Mouse (Mus musculus) MEL (cell line): ENCODE results near the gene Comp. TPM values are rescaled to one million over a fixed set of nuclear protein-coding genes. Genes with fewer than 3 reads are reported as not detected.
A peak's percentile ranks its signal among the peaks of the same experiment; 100 is the strongest.

Experiments used
- DNase-seq: peaks from one replicate; pipeline ENCODE4 v3.0.0; 2011; ENCODE audit warnings: low read depth, low spot score
- H3K27ac ChIP-seq: 2 replicates; pipeline ENCODE4 v1.5.1; 2012; ENCODE audit warnings: low read depth, mild to moderate bottlenecking, control low read depth, low read length, moderate library complexity; ENCODE audit not compliant: control insufficient read depth
- H3K27me3 ChIP-seq, 2 experiments: fragments of 150-350 bp in 1 of 2; sonication (generic) in 1 of 2; 2 replicates each; pipeline ENCODE4 v1.6.1; 2012; ENCODE audit warnings: low read length in 2 of 2, mild to moderate bottlenecking in 2 of 2, improper control_type of control experiment in 1 of 2, moderate library complexity in 1 of 2; ENCODE audit not compliant: insufficient read depth in 2 of 2, control insufficient read depth in 1 of 2
- H3K36me3 ChIP-seq, 2 experiments: 2 replicates each; pipeline ENCODE4 v1.6.1; 2012 to 2014; ENCODE audit warnings: low read length in 2 of 2, improper control_type of control experiment in 1 of 2, inconsistent platforms in 1 of 2, mild to moderate bottlenecking in 1 of 2; ENCODE audit not compliant: insufficient read depth in 2 of 2, control insufficient read depth in 1 of 2
- H3K4me1 ChIP-seq, 2 experiments: fragments of 150-350 bp in 1 of 2; sonication (generic) in 1 of 2; 2 replicates each; pipeline ENCODE4 v1.6.1; 2012; ENCODE audit warnings: low read length in 2 of 2, improper control_type of control experiment in 1 of 2, mild to moderate bottlenecking in 1 of 2; ENCODE audit not compliant: insufficient read depth in 2 of 2, control insufficient read depth in 1 of 2
- H3K4me3 ChIP-seq, 2 experiments: fragments of 150-350 bp in 1 of 2; sonication (generic) in 1 of 2; 2 replicates each; pipeline ENCODE4 v1.5.1; 2012; ENCODE audit warnings: low read depth in 2 of 2, low read length in 2 of 2, mild to moderate bottlenecking in 2 of 2, moderate library complexity in 2 of 2, control low read depth in 1 of 2, improper control_type of control experiment in 1 of 2; ENCODE audit not compliant: control insufficient read depth in 1 of 2, insufficient read depth in 1 of 2
- H3K79me2 ChIP-seq: 2 replicates; pipeline ENCODE4 v1.6.1; 2012; ENCODE audit warnings: mild to moderate bottlenecking, low read length, moderate library complexity; ENCODE audit not compliant: control insufficient read depth, poor library complexity, insufficient read depth
- H3K9ac ChIP-seq: 2 replicates; pipeline ENCODE4 v1.6.1; 2012; ENCODE audit warnings: low read depth, mild to moderate bottlenecking, control low read depth, low read length, moderate library complexity; ENCODE audit not compliant: control insufficient read depth, poor library complexity, severe bottlenecking
- H3K9me3 ChIP-seq: fragments of 150-350 bp; sonication (generic); replicated peaks from 2 replicates; pipeline ENCODE4 v1.6.1; 2012; ENCODE audit warnings: mild to moderate bottlenecking, low read length, improper control_type of control experiment, moderate library complexity; ENCODE audit not compliant: insufficient read depth
- BHLHE40 ChIP-seq: IDR thresholded peaks from 2 replicates; pipeline ENCODE4 v1.6.1; 2012; ENCODE audit warnings: low read depth, mild to moderate bottlenecking, inconsistent platforms, low read length, improper control_type of control experiment, borderline replicate concordance
- CHD1 ChIP-seq: IDR thresholded peaks from 2 replicates; pipeline ENCODE4 v1.6.1; 2012; ENCODE audit warnings: low read depth, mild to moderate bottlenecking, inconsistent platforms, low read length, improper control_type of control experiment
- CHD2 ChIP-seq: IDR thresholded peaks from 2 replicates; pipeline ENCODE4 v1.6.1; 2011; ENCODE audit warnings: low read length, improper control_type of control experiment
- CTCF ChIP-seq, 3 experiments: IDR thresholded peaks in 2 of 3; conservative IDR thresholded peaks in 1 of 3; 2 replicates each; pipeline ENCODE4 v1.5.1; 2011 to 2012; ENCODE audit warnings: low read length in 3 of 3, low read depth in 2 of 3, mild to moderate bottlenecking in 2 of 3, improper control_type of control experiment in 1 of 3, inconsistent platforms in 1 of 3, mixed read lengths in 1 of 3, moderate library complexity in 1 of 3; ENCODE audit not compliant: control insufficient read depth in 1 of 3, insufficient read depth in 1 of 3, poor library complexity in 1 of 3, severe bottlenecking in 1 of 3
- E2F4 ChIP-seq: IDR thresholded peaks from 2 replicates; pipeline ENCODE4 v1.6.1; 2011; ENCODE audit warnings: low read depth, low read length, improper control_type of control experiment, borderline replicate concordance
- ELF1 ChIP-seq: IDR thresholded peaks from 2 replicates; pipeline ENCODE4 v1.6.1; 2014; ENCODE audit warnings: low read depth, mild to moderate bottlenecking, inconsistent platforms, low read length, improper control_type of control experiment, moderate library complexity
- EP300 ChIP-seq, 2 experiments: IDR thresholded peaks; 2 replicates each; pipeline ENCODE4 v1.6.1; 2011; ENCODE audit warnings: improper control_type of control experiment in 2 of 2, low read length in 2 of 2, low read depth in 1 of 2, mild to moderate bottlenecking in 1 of 2
- GATA1 ChIP-seq: IDR thresholded peaks from 2 replicates; pipeline ENCODE4 v1.6.1; 2011; ENCODE audit warnings: low read depth, low read length, improper control_type of control experiment
- KAT2A ChIP-seq: conservative IDR thresholded peaks from 2 replicates; pipeline ENCODE4 v1.6.1; 2012; ENCODE audit warnings: low read depth, low read length, improper control_type of control experiment, inconsistent platforms
- MAFK ChIP-seq: IDR thresholded peaks from 2 replicates; pipeline ENCODE4 v1.6.1; 2011; ENCODE audit warnings: low read depth, mild to moderate bottlenecking, low read length, improper control_type of control experiment, borderline replicate concordance
- MAX ChIP-seq: IDR thresholded peaks from 2 replicates; pipeline ENCODE4 v1.6.1; 2011; ENCODE audit warnings: low read length, improper control_type of control experiment
- MAZ ChIP-seq: IDR thresholded peaks from 2 replicates; pipeline ENCODE4 v1.6.1; 2012; ENCODE audit warnings: low read depth, mild to moderate bottlenecking, inconsistent platforms, low read length, improper control_type of control experiment
- MXI1 ChIP-seq: IDR thresholded peaks from 2 replicates; pipeline ENCODE4 v1.6.1; 2011; ENCODE audit warnings: mild to moderate bottlenecking, low read depth, low read length, improper control_type of control experiment
- MYB ChIP-seq: IDR thresholded peaks from 2 replicates; pipeline ENCODE4 v1.6.1; 2011; ENCODE audit warnings: mild to moderate bottlenecking, low read depth, low read length, improper control_type of control experiment
- MYC ChIP-seq: IDR thresholded peaks from 2 replicates; pipeline ENCODE4 v1.6.1; 2011; ENCODE audit warnings: low read depth, mild to moderate bottlenecking, low read length, improper control_type of control experiment, moderate library complexity
- NRF1 ChIP-seq: IDR thresholded peaks from 2 replicates; pipeline ENCODE4 v1.6.1; 2014; ENCODE audit warnings: low read depth, mild to moderate bottlenecking, inconsistent platforms, low read length, improper control_type of control experiment, moderate library complexity; ENCODE audit not compliant: poor library complexity, insufficient read depth, severe bottlenecking
- POLR2A ChIP-seq, 2 experiments: IDR thresholded peaks; 2 replicates each; pipeline ENCODE4 v1.6.1; 2011 to 2012; ENCODE audit warnings: low read length in 2 of 2, mild to moderate bottlenecking in 2 of 2, control low read depth in 1 of 2, improper control_type of control experiment in 1 of 2, low read depth in 1 of 2, moderate library complexity in 1 of 2; ENCODE audit not compliant: control insufficient read depth in 1 of 2, insufficient read depth in 1 of 2, poor library complexity in 1 of 2
- POLR2AphosphoS2 ChIP-seq: IDR thresholded peaks from 2 replicates; pipeline ENCODE4 v1.6.1; 2011; ENCODE audit warnings: low read length, improper control_type of control experiment
- RCOR1 ChIP-seq: IDR thresholded peaks from 2 replicates; pipeline ENCODE4 v1.6.1; 2012; ENCODE audit warnings: low read depth, mild to moderate bottlenecking, inconsistent platforms, low read length, improper control_type of control experiment
- SIN3A ChIP-seq: IDR thresholded peaks from 2 replicates; pipeline ENCODE4 v1.6.1; 2012; ENCODE audit warnings: low read length, improper control_type of control experiment, inconsistent platforms
- SMC3 ChIP-seq: IDR thresholded peaks from 2 replicates; pipeline ENCODE4 v1.6.1; 2011; ENCODE audit warnings: low read depth, low read length, improper control_type of control experiment
- TAL1 ChIP-seq: IDR thresholded peaks from 2 replicates; pipeline ENCODE4 v1.6.1; 2012; ENCODE audit warnings: mild to moderate bottlenecking, inconsistent platforms, low read length, moderate library complexity, mixed read lengths
- UBTF ChIP-seq: IDR thresholded peaks from 2 replicates; pipeline ENCODE4 v1.6.1; 2012; ENCODE audit warnings: low read depth, mild to moderate bottlenecking, inconsistent platforms, low read length, improper control_type of control experiment, moderate library complexity, borderline replicate concordance; ENCODE audit not compliant: insufficient read depth
- USF1 ChIP-seq: IDR thresholded peaks from 2 replicates; pipeline ENCODE4 v1.6.1; 2014; ENCODE audit warnings: low read depth, mild to moderate bottlenecking, inconsistent platforms, low read length, improper control_type of control experiment, moderate library complexity
- USF2 ChIP-seq, 2 experiments: IDR thresholded peaks; 2 replicates each; pipeline ENCODE4 v1.6.1; 2011 to 2012; ENCODE audit warnings: improper control_type of control experiment in 2 of 2, low read length in 2 of 2, borderline replicate concordance in 1 of 2, inconsistent platforms in 1 of 2, low read depth in 1 of 2, mild to moderate bottlenecking in 1 of 2; ENCODE audit not compliant: insufficient read depth in 1 of 2
- ZNF384 ChIP-seq: IDR thresholded peaks from 2 replicates; pipeline ENCODE4 v1.6.1; 2012; ENCODE audit warnings: low read depth, mild to moderate bottlenecking, inconsistent platforms, low read length, improper control_type of control experiment
- polyA plus RNA-seq, 2 experiments: library from polyadenylated mRNA; stranded (reverse) in 1 of 2; unstranded in 1 of 2; fragments of >175 nt in 1 of 2; fragments of >200 nt in 1 of 2; gene quantifications; 2 replicates each; pipeline versions ENCODE4 v1.2.1 to v1.2.4; 2012; ENCODE audit warnings: low replicate concordance in 2 of 2, low read depth in 1 of 2; ENCODE audit not compliant: insufficient read length in 2 of 2, insufficient read depth in 1 of 2, missing spikeins in 1 of 2
- total RNA-seq: library from RNA; depleted of rRNA; stranded (reverse); fragments of 300-350 nt; gene quantifications from 2 replicates; pipeline ENCODE4 v1.2.3, GENCODE M21; 2012

Comp gene
- total and polyA plus RNA-seq, 3 experiments, result 0.54 TPM; not detected in 2

DNA sequence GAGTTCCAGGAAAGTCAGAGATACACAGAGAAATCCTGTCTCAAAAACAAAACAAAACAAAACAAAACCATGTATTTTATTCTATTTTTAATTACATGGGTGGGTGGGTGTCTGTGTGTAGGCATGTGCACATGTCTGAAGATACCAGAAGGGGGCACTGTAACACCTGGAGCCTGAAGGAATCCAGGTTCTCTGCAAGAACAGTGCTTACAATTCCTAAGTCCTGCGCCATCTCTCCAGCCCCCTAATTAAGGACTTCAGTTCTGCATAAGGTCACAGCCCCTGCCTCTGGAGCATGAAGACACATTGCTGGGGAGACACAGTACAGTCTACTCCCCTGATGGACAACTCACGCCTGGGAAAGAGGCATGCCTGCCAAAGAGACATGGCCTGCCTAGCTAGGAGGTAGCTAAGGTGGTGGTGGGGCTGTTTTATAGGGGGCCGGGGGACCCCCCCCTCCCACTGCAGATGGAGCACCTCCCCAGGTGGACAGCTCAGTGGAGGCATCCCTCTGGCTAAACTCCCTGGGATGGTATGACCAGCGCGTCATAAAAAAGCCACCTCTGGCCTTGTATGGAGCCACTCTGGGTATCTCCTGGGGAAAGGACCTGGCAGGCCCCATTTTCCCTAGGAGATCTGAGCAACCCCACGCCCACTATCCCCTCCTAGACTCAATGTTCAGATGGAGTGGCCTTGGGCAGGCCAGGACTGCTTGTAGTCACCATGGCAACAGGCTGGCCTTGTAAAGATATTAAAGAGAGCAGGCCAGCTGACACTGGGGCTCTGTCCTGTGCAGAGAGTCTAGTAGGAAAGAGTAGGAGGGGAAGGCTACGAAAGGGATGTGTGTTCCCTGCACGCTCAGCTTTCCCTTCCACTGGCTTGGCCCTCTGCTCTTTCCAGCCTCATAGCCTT lies 42.4 kb downstream of the Comp start (continued):
- TF ChIP-seq MYC, result 0 out of 2 replicates have a peak, but pooled peaks have one; percentile 32
- TF ChIP-seq SMC3, result peak; percentile 56
- no peak for TF ChIP-seq CHD1
- no peak for TF ChIP-seq ZNF384
- TF ChIP-seq ELF1, result no peak
- no peak for TF ChIP-seq RCOR1
- no peak for TF ChIP-seq E2F4
- TF ChIP-seq SIN3A, result no peak
- no peak for TF ChIP-seq UBTF
- no peak for TF ChIP-seq MAX
- 0 out of 2 replicates have a peak, but pooled peaks have one; percentile 24 for TF ChIP-seq GATA1
- no peak for TF ChIP-seq BHLHE40
- no peak for TF ChIP-seq EP300 (IDR thresholded peaks at IDR 0.05; ENCODE audit: low read depth in 1 of 2, low read length in 2 of 2)
- no peak for TF ChIP-seq POLR2A (IDR thresholded peaks at IDR 0.05; ENCODE audit: control insufficient read depth in 1 of 2, insufficient read depth in 1 of 2, low read depth in 1 of 2, low read length in 2 of 2, poor library complexity in 1 of 2)
- no peak for TF ChIP-seq KAT2A
- no peak for TF ChIP-seq MAZ
- no peak for TF ChIP-seq MXI1

DNA sequence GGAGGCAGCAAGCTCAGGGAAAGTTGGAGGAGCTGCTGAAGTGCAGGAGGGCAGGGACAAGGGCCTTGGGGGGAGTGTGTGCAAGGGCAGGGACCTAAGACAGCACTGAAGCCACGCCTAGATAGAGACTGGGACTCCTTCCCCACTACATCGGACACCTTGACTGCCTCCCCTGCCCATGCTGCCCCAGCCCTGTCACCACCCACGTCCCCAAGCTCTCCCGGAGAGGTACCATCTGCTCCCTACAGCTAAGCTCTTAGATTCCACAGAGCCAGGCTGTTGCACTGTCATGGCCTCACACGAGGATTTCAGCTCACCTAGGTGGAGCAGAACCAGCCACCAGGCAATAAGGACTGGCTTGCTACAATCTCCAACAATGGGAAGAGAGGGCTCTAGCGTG lies 43.6 kb downstream of the Comp start:
- Histone ChIP-seq H3K27me3 (no peaks in the 10 kb centered on the region), H3K27ac (no peak overlapping the region), H3K36me3 (peaks cover 0 to 10% of the 10 kb centered on the region in 2 experiments; a peak in 3 of 4 replicates), H3K4me1 (peaks cover 16 to 21% of the 10 kb centered on the region in 2 experiments), H3K79me2 (no peaks in the 10 kb centered on the region; the same call in 1 of the 2 replicates), H3K4me3 (no peak overlapping the region), H3K9me3 (no peaks in the 10 kb centered on the region), H3K9ac (no peak overlapping the region)
- no peak for DNase-seq
- TF ChIP-seq MYB (no peak), CTCF (IDR thresholded peaks at IDR 0.05 in 2 of 3, conservative IDR thresholded peaks at IDR 0.05 in 1 of 3; ENCODE audit: control insufficient read depth in 1 of 3, insufficient read depth in 1 of 3, low read depth in 2 of 3, low read length in 3 of 3, poor library complexity in 1 of 3, severe bottlenecking in 1 of 3) (no peak), MYC (no peak), ZNF384 (no peak), POLR2AphosphoS2 (no peak), USF2 (IDR thresholded peaks at IDR 0.05; ENCODE audit: borderline replicate concordance in 1 of 2, insufficient read depth in 1 of 2, low read depth in 1 of 2, low read length in 2 of 2) (no peak), RCOR1 (no peak), TAL1 (no peak), ELF1 (no peak), USF1 (no peak), KAT2A (no peak), NRF1 (no peak), CHD2 (no peak), MAFK (no peak), MAZ (no peak)
